Mouse (Mus musculus): Measurements from ENCODE around the gene Trim56. TPM values are rescaled to one million over a fixed set of nuclear protein-coding genes. Genes with fewer than 3 reads are reported as not detected.
A peak's percentile ranks its signal among the peaks of the same experiment; 100 is the strongest.
"Not testable (repeated sequence)": the region's sequence is repeated elsewhere in the genome, so short reads cannot be mapped to it uniquely, and the experiment has no call there.

Gene Trim56
- polyA plus RNA-seq, 1 experiment, result 9.8 TPM

- not testable (repeated sequence) for H3K27ac ChIP-seq (replicated peaks; ENCODE audit: low read depth, low read length); H3K4me1 ChIP-seq (ENCODE audit: control insufficient read depth, insufficient read depth, insufficient read length, low read length)
Observed at GRCm38 (mm10) chr5:137117994-137118393, 2.0 kb upstream of the Trim56 start.

GRCm38 (mm10) chr5:137116987-137117386 is 978 bp upstream of the Trim56 start:
- peaks cover 9% of the 10 kb centered on the region for H3K4me1 ChIP-seq (ENCODE audit: control insufficient read depth, insufficient read depth, insufficient read length, low read length)
- H3K4me3 ChIP-seq (ENCODE audit: insufficient read depth, low read depth, low read length), result no peak overlapping the region
- no peak overlapping the region for H3K27ac ChIP-seq (replicated peaks; ENCODE audit: low read depth, low read length)

More at GRCm38 (mm10) chr5:137117994-137118393, 2.0 kb upstream of the Trim56 start:
- not testable (repeated sequence) for H3K4me3 ChIP-seq (ENCODE audit: insufficient read depth, low read depth, low read length)

GRCm38 (mm10) chr5:137114891-137115561 is 983 bp downstream of the Trim56 start:
- peak overlapping the region; percentile 89 for H3K4me3 ChIP-seq (ENCODE audit: insufficient read depth, low read depth, low read length)
- peaks cover 9% of the 10 kb centered on the region for H3K4me1 ChIP-seq (ENCODE audit: control insufficient read depth, insufficient read depth, insufficient read length, low read length)
- H3K27ac ChIP-seq (replicated peaks; ENCODE audit: low read depth, low read length), result peak overlapping the region; percentile 79

- no peak overlapping the region for H3K4me3 ChIP-seq (ENCODE audit: insufficient read depth, low read depth, low read length)
- H3K4me1 ChIP-seq (ENCODE audit: control insufficient read depth, insufficient read depth, insufficient read length, low read length), result peaks cover 9% of the 10 kb centered on the region
- H3K27ac ChIP-seq (replicated peaks; ENCODE audit: low read depth, low read length), result no peak overlapping the region
Observed at GRCm38 (mm10) chr5:137111542-137112408, 4.2 kb downstream of the Trim56 start.

GRCm38 (mm10) chr5:137110863-137111262 is 5.1 kb downstream of the Trim56 start:
- no peak overlapping the region for H3K27ac ChIP-seq (replicated peaks; ENCODE audit: low read depth, low read length)

GRCm38 (mm10) chr5:137109941-137110593 is 5.9 kb downstream of the Trim56 start:
- Histone ChIP-seq H3K4me3 (ENCODE audit: insufficient read depth, low read depth, low read length) (no peak overlapping the region), H3K27ac (replicated peaks; ENCODE audit: low read depth, low read length) (no peak overlapping the region), H3K4me1 (ENCODE audit: control insufficient read depth, insufficient read depth, insufficient read length, low read length) (peaks cover 3% of the 10 kb centered on the region)

More at GRCm38 (mm10) chr5:137110863-137111262, 5.1 kb downstream of the Trim56 start:
- Histone ChIP-seq H3K4me3 (ENCODE audit: insufficient read depth, low read depth, low read length) (no peak overlapping the region), H3K4me1 (ENCODE audit: control insufficient read depth, insufficient read depth, insufficient read length, low read length) (peaks cover 5% of the 10 kb centered on the region)

GRCm38 (mm10) chr5:137108111-137108510 is 7.9 kb downstream of the Trim56 start:
- Histone ChIP-seq H3K27ac (replicated peaks; ENCODE audit: low read depth, low read length) (no peak overlapping the region), H3K4me3 (ENCODE audit: insufficient read depth, low read depth, low read length) (no peak overlapping the region), H3K4me1 (ENCODE audit: control insufficient read depth, insufficient read depth, insufficient read length, low read length) (no peaks in the 10 kb centered on the region; the same call in 1 of the 2 replicates)

- Histone ChIP-seq H3K4me3 (ENCODE audit: insufficient read depth, low read depth, low read length) (no peak overlapping the region), H3K27ac (replicated peaks; ENCODE audit: low read depth, low read length) (no peak overlapping the region), H3K4me1 (ENCODE audit: control insufficient read depth, insufficient read depth, insufficient read length, low read length) (no peaks in the 10 kb centered on the region; the same call in 1 of the 2 replicates)
Observed at GRCm38 (mm10) chr5:137107670-137108069, 8.3 kb downstream of the Trim56 start.

GRCm38 (mm10) chr5:137107024-137107423 is 9.0 kb downstream of the Trim56 start:
- Histone ChIP-seq H3K27ac (replicated peaks; ENCODE audit: low read depth, low read length) (no peak overlapping the region), H3K4me3 (ENCODE audit: insufficient read depth, low read depth, low read length) (no peak overlapping the region), H3K4me1 (ENCODE audit: control insufficient read depth, insufficient read depth, insufficient read length, low read length) (no peaks in the 10 kb centered on the region; the same call in 1 of the 2 replicates)

- H3K4me1 ChIP-seq (ENCODE audit: control insufficient read depth, insufficient read depth, insufficient read length, low read length), result no peaks in the 10 kb centered on the region; the same call in 1 of the 2 replicates
- no peak overlapping the region for H3K4me3 ChIP-seq (ENCODE audit: insufficient read depth, low read depth, low read length)
- no peak overlapping the region for H3K27ac ChIP-seq (replicated peaks; ENCODE audit: low read depth, low read length)
Observed at GRCm38 (mm10) chr5:137106434-137106833, 9.6 kb downstream of the Trim56 start.

- Histone ChIP-seq H3K27ac (replicated peaks; ENCODE audit: low read depth, low read length) (no peak overlapping the region), H3K4me3 (ENCODE audit: insufficient read depth, low read depth, low read length) (no peak overlapping the region), H3K4me1 (ENCODE audit: control insufficient read depth, insufficient read depth, insufficient read length, low read length) (no peaks in the 10 kb centered on the region; the same call in 1 of the 2 replicates)
Observed at GRCm38 (mm10) chr5:137103969-137104368, 12.0 kb downstream of the Trim56 start.

- no peaks in the 10 kb centered on the region; the same call in 1 of the 2 replicates for H3K4me1 ChIP-seq (ENCODE audit: control insufficient read depth, insufficient read depth, insufficient read length, low read length)
- H3K4me3 ChIP-seq (ENCODE audit: insufficient read depth, low read depth, low read length), result no peak overlapping the region
- 0 out of 2 replicates have a peak overlapping the region, but pooled peaks have one; percentile 18 for H3K27ac ChIP-seq (replicated peaks; ENCODE audit: low read depth, low read length)
Observed at GRCm38 (mm10) chr5:137102575-137103522, 13.2 kb downstream of the Trim56 start.

GRCm38 (mm10) chr5:137102078-137102477 is 13.9 kb downstream of the Trim56 start:
- Histone ChIP-seq H3K27ac (replicated peaks; ENCODE audit: low read depth, low read length) (0 out of 2 replicates have a peak overlapping the region, but pooled peaks have one; percentile 18), H3K4me1 (ENCODE audit: control insufficient read depth, insufficient read depth, insufficient read length, low read length) (no peaks in the 10 kb centered on the region; the same call in 1 of the 2 replicates), H3K4me3 (ENCODE audit: insufficient read depth, low read depth, low read length) (no peak overlapping the region)

GRCm38 (mm10) chr5:137100660-137101059 is 15.3 kb downstream of the Trim56 start:
- Histone ChIP-seq H3K27ac (replicated peaks; ENCODE audit: low read depth, low read length) (no peak overlapping the region), H3K4me3 (ENCODE audit: insufficient read depth, low read depth, low read length) (no peak overlapping the region)

More at GRCm38 (mm10) chr5:137100660-137101059, 15.3 kb downstream of the Trim56 start:
- H3K4me1 ChIP-seq (ENCODE audit: control insufficient read depth, insufficient read depth, insufficient read length, low read length), result no peaks in the 10 kb centered on the region; the same call in 1 of the 2 replicates
